Comparison of ENCODE assay signal across 11 mouse cellular contexts in the genomic region with DNA sequence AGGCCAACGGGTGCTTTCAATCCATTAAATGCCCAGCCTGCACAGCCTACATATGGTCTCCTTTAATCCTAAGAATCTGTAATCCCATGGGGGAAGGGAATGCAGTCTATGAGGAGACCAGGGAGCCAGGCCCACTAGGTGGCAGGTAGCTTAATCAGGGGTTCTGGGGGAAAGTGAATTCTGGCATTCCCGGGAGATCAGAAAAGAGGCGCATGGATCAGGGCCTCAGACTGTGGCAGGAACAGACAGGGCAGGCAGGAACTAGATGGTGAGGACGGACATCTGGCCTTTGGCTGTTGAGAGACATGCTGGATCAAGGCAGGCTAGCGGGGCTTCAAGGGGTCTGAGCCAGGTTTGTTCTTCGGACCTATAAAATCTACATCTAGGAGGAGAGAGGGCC. TPM values are rescaled to one million over a fixed set of nuclear protein-coding genes. Genes with fewer than 3 reads are reported as not detected.
A peak's percentile ranks its signal among the peaks of the same experiment; 100 is the strongest.
DNase-seq lines count a peak whose midpoint lies in the region; ATAC-seq and TF ChIP-seq lines count a peak whose summit lies in the region.
"Had no signal": no experiment of that assay in that cellular context is flagged by ENCODE, and none has a peak within 500 bp of the region (broad histone marks: within the 10 kb centered on the region; RNA-seq: fewer than 3 reads in every experiment).

No protein-coding gene starts in this region.

- no peaks in the 10 kb centered on the region for H3K9me3 ChIP-seq in kidney, embryonic 16.5 days (ENCODE audit: low read length)
- H3K9me3 ChIP-seq in embryonic facial prominence, embryonic 13.5 days, result no peaks in the 10 kb centered on the region
- H3K9me3 ChIP-seq in hindbrain, embryonic 15.5 days, result no peaks in the 10 kb centered on the region
- no peaks in the 10 kb centered on the region for H3K9me3 ChIP-seq in midbrain, postnatal 0 days (ENCODE audit: low read length)

- WGBS in kidney, embryonic 16.5 days, result 73% methylated on average over 6 of the region's 6 CpGs
- WGBS in embryonic facial prominence, embryonic 13.5 days, result 55% methylated on average over 6 of the region's 6 CpGs
- WGBS in hindbrain, embryonic 15.5 days, result 61% methylated on average over 6 of the region's 6 CpGs
- WGBS in midbrain, postnatal 0 days, result 40% methylated on average over 6 of the region's 6 CpGs

- peak; percentile 56 for TF ChIP-seq CTCF in midbrain, postnatal 0 days (IDR thresholded peaks at IDR 0.05)

- H3K4me3 ChIP-seq in kidney, embryonic 16.5 days (ENCODE audit: low read length), result peak overlapping the region; percentile 53; the same call in 1 of the 2 replicates
- peak overlapping the region; percentile 51 for H3K4me3 ChIP-seq in embryonic facial prominence, embryonic 13.5 days
- peak overlapping the region; percentile 69 for H3K4me3 ChIP-seq in hindbrain, embryonic 15.5 days
- peak overlapping the region; percentile 53 for H3K4me3 ChIP-seq in midbrain, postnatal 0 days (ENCODE audit: low read depth, low read length)

- 0 out of 2 replicates have a peak overlapping the region, but pooled peaks have one; percentile 67 for H3K9ac ChIP-seq in kidney, embryonic 16.5 days (replicated peaks; ENCODE audit: low read length)
- H3K9ac ChIP-seq in embryonic facial prominence, embryonic 13.5 days, result peak overlapping the region; percentile 72; the same call in 1 of the 2 replicates
- H3K9ac ChIP-seq in hindbrain, embryonic 15.5 days, result peak overlapping the region; percentile 68
- peak overlapping the region; percentile 66 for H3K9ac ChIP-seq in midbrain, postnatal 0 days (replicated peaks; ENCODE audit: low read length, poor library complexity, severe bottlenecking)

- peak overlapping the region; percentile 86 for H3K4me2 ChIP-seq in kidney, embryonic 16.5 days (replicated peaks; ENCODE audit: low read depth, low read length)
- peak overlapping the region; percentile 93 for H3K4me2 ChIP-seq in embryonic facial prominence, embryonic 13.5 days
- H3K4me2 ChIP-seq in hindbrain, embryonic 15.5 days, result peak overlapping the region; percentile 80
- H3K4me2 ChIP-seq in midbrain, postnatal 0 days (ENCODE audit: low read depth, low read length, poor library complexity, severe bottlenecking), result peak overlapping the region; percentile 70

- H3K36me3 ChIP-seq in kidney, embryonic 16.5 days (ENCODE audit: insufficient read depth, low read length), result no peaks in the 10 kb centered on the region
- no peaks in the 10 kb centered on the region for H3K36me3 ChIP-seq in embryonic facial prominence, embryonic 13.5 days
- H3K36me3 ChIP-seq in hindbrain, embryonic 15.5 days, result peaks cover 9% of the 10 kb centered on the region; the same call in 1 of the 2 replicates
- peaks cover 23% of the 10 kb centered on the region for H3K36me3 ChIP-seq in midbrain, postnatal 0 days (ENCODE audit: insufficient read depth, low read length)

- no peak overlapping the region for H3K27ac ChIP-seq in kidney, embryonic 16.5 days (ENCODE audit: low read length)
- no peak overlapping the region for H3K27ac ChIP-seq in embryonic facial prominence, embryonic 13.5 days
- H3K27ac ChIP-seq in hindbrain, embryonic 15.5 days (replicated peaks), result peak overlapping the region; percentile 78
- H3K27ac ChIP-seq in midbrain, postnatal 0 days (ENCODE audit: low read depth, low read length), result peak overlapping the region; percentile 72

- peaks cover 25% of the 10 kb centered on the region for H3K27me3 ChIP-seq in kidney, embryonic 16.5 days (ENCODE audit: insufficient read depth, low read length)
- peaks cover 44% of the 10 kb centered on the region for H3K27me3 ChIP-seq in embryonic facial prominence, embryonic 13.5 days
- no peaks in the 10 kb centered on the region for H3K27me3 ChIP-seq in hindbrain, embryonic 15.5 days
- H3K27me3 ChIP-seq in midbrain, postnatal 0 days (ENCODE audit: insufficient read depth, low read length), result no peaks in the 10 kb centered on the region
- H3K27me3 ChIP-seq: Patski had no signal

- ATAC-seq in kidney, embryonic 16.5 days (ENCODE audit: low FRiP score, low TSS enrichment), result no peak
- no peak for ATAC-seq in embryonic facial prominence, embryonic 13.5 days (ENCODE audit: insufficient number of reproducible peaks, insufficient read depth, low FRiP score, low TSS enrichment, low read depth)
- no peak for ATAC-seq in hindbrain, embryonic 15.5 days (ENCODE audit: low FRiP score, low read depth)
- no peak for ATAC-seq in midbrain, postnatal 0 days (ENCODE audit: low FRiP score)
- ATAC-seq: Patski had no signal

- DNase-seq in kidney, adult 8-10 months, result no peak
- DNase-seq in midbrain, postnatal 0 days (ENCODE audit: low spot score), result peak; percentile 53
- no peak for DNase-seq in spleen, postnatal 14 days (ENCODE audit: low spot score in 2 of 2)
- no peak for DNase-seq in Muller cell, postnatal 12 days (ENCODE audit: inconsistent ontology term)
- DNase-seq in kidney, postnatal 10 days, result no peak

- H3K4me1 ChIP-seq in kidney, embryonic 16.5 days (ENCODE audit: insufficient read depth, low read length), result peaks cover 38% of the 10 kb centered on the region
- H3K4me1 ChIP-seq in embryonic facial prominence, embryonic 13.5 days, result peaks cover 44% of the 10 kb centered on the region
- peaks cover 57% of the 10 kb centered on the region for H3K4me1 ChIP-seq in hindbrain, embryonic 15.5 days (replicated peaks)
- peaks cover 28% of the 10 kb centered on the region; the same call in 1 of the 2 replicates for H3K4me1 ChIP-seq in midbrain, postnatal 0 days (ENCODE audit: insufficient read depth, low read length)

RNA-seq across cellular contexts. Expression of gene Pitpnm1, which starts 1.7 kb away (rescaled TPM):
- 20.0 and 22.2 TPM in 2 replicates for polyA plus RNA-seq in kidney, embryonic 16.5 days (2015; fragmentation: Nextera tagmentation; extraction: Ambion mirVana)
- 6.4 and 8.3 TPM in 2 replicates for polyA plus RNA-seq in embryonic facial prominence, embryonic 13.5 days (2015; fragmentation: Nextera tagmentation; extraction: Ambion mirVana)
- polyA plus RNA-seq in hindbrain, embryonic 15.5 days (2015; fragmentation: Nextera tagmentation; extraction: Ambion mirVana), result 74.3 and 81.1 TPM in 2 replicates
- 162 and 187 TPM in 2 replicates for total RNA-seq in midbrain, postnatal 0 days (2014; rRNA removed)
- 127 and 134 TPM in 2 replicates for polyA plus RNA-seq in midbrain, postnatal 0 days (2015; fragmentation: Nextera tagmentation; extraction: Ambion mirVana)

RNA-seq across cellular contexts. Expression of gene Cdk2ap2, which starts 4.5 kb away (rescaled TPM):
- 135 and 138 TPM in 2 replicates for polyA plus RNA-seq in kidney, embryonic 16.5 days (2015; fragmentation: Nextera tagmentation; extraction: Ambion mirVana)
- 55.6 and 62.3 TPM in 2 replicates for polyA plus RNA-seq in embryonic facial prominence, embryonic 13.5 days (2015; fragmentation: Nextera tagmentation; extraction: Ambion mirVana)
- 82.5 and 92.5 TPM in 2 replicates for polyA plus RNA-seq in hindbrain, embryonic 15.5 days (2015; fragmentation: Nextera tagmentation; extraction: Ambion mirVana)
- total RNA-seq in midbrain, postnatal 0 days (2014; rRNA removed), result 37.4 and 45.6 TPM in 2 replicates
- polyA plus RNA-seq in midbrain, postnatal 0 days (2015; fragmentation: Nextera tagmentation; extraction: Ambion mirVana), result 60.5 and 64.2 TPM in 2 replicates

RNA-seq across cellular contexts. Expression of gene Cabp2, which starts 20.1 kb away (rescaled TPM):
- polyA plus RNA-seq in kidney, embryonic 16.5 days (2015; fragmentation: Nextera tagmentation; extraction: Ambion mirVana), result 0.21 and 0.96 TPM in 2 replicates
- polyA plus RNA-seq in embryonic facial prominence, embryonic 13.5 days (2015; fragmentation: Nextera tagmentation; extraction: Ambion mirVana), result not detected in 2 replicates
- polyA plus RNA-seq in hindbrain, embryonic 15.5 days (2015; fragmentation: Nextera tagmentation; extraction: Ambion mirVana), result not detected in 2 replicates
- not detected in 2 replicates for total RNA-seq in midbrain, postnatal 0 days (2014; rRNA removed)
- polyA plus RNA-seq in midbrain, postnatal 0 days (2015; fragmentation: Nextera tagmentation; extraction: Ambion mirVana), result not detected in 2 replicates
- total RNA-seq: common myeloid progenitor, adult 5-6 weeks had no signal
- polyA plus RNA-seq: large intestine, adult 2 months; Patski had no signal

RNA-seq across cellular contexts. Expression of gene Aip, which starts 24.2 kb away (rescaled TPM):
- 115 and 120 TPM in 2 replicates for polyA plus RNA-seq in kidney, embryonic 16.5 days (2015; fragmentation: Nextera tagmentation; extraction: Ambion mirVana)
- 97.6 and 107 TPM in 2 replicates for polyA plus RNA-seq in embryonic facial prominence, embryonic 13.5 days (2015; fragmentation: Nextera tagmentation; extraction: Ambion mirVana)
- polyA plus RNA-seq in hindbrain, embryonic 15.5 days (2015; fragmentation: Nextera tagmentation; extraction: Ambion mirVana), result 102 and 104 TPM in 2 replicates
- total RNA-seq in midbrain, postnatal 0 days (2014; rRNA removed), result 29.8 and 49.9 TPM in 2 replicates
- polyA plus RNA-seq in midbrain, postnatal 0 days (2015; fragmentation: Nextera tagmentation; extraction: Ambion mirVana), result 87.7 and 97.6 TPM in 2 replicates

RNA-seq across cellular contexts. Expression of gene Gpr152, which starts 38.1 kb away (rescaled TPM):
- polyA plus RNA-seq in kidney, embryonic 16.5 days (2015; fragmentation: Nextera tagmentation; extraction: Ambion mirVana), result not detected in 2 replicates
- not detected in 2 replicates for polyA plus RNA-seq in embryonic facial prominence, embryonic 13.5 days (2015; fragmentation: Nextera tagmentation; extraction: Ambion mirVana)
- polyA plus RNA-seq in hindbrain, embryonic 15.5 days (2015; fragmentation: Nextera tagmentation; extraction: Ambion mirVana), result 0.04 and 0.05 TPM in 2 replicates
- total RNA-seq in midbrain, postnatal 0 days (2014; rRNA removed), result 0.16 TPM in 1 of 2 replicates, not detected in the other
- polyA plus RNA-seq in midbrain, postnatal 0 days (2015; fragmentation: Nextera tagmentation; extraction: Ambion mirVana), result not detected in 2 replicates
- total RNA-seq: common myeloid progenitor, adult 5-6 weeks had no signal
- polyA plus RNA-seq: large intestine, adult 2 months; Patski had no signal

Comparison
In these comparisons a context has a peak if more than half of its experiments do, and no peak if none do; other contexts are left out.
1. H3K27ac ChIP-seq: peak in hindbrain, embryonic 15.5 days (single experiment) and midbrain, postnatal 0 days (single experiment); none in kidney, embryonic 16.5 days (single experiment) and embryonic facial prominence, embryonic 13.5 days (single experiment).
2. Peak in every context shown above with its lines, with median percentiles within 50 percentile points of each other: H3K4me2 ChIP-seq, H3K4me3 ChIP-seq and H3K9ac ChIP-seq.